Mouse (Mus musculus) CH12.LX (cell line): Measurements from ENCODE around the gene 6030468B19Rik. TPM values are rescaled to one million over a fixed set of nuclear protein-coding genes. Genes with fewer than 3 reads are reported as not detected.
A peak's percentile ranks its signal among the peaks of the same experiment; 100 is the strongest.

Experiments
- DNase-seq: peaks from one replicate; pipeline ENCODE4 v3.0.0-alpha.2; 2013; ENCODE audit errors: extremely low read depth
- H3K27ac ChIP-seq: 2 replicates; pipeline ENCODE4 v1.5.1; 2012; ENCODE audit warnings: low read depth, mild to moderate bottlenecking, control low read depth, moderate library complexity; ENCODE audit not compliant: insufficient read depth
- H3K27me3 ChIP-seq: replicated peaks from 2 replicates; pipeline ENCODE3; 2012; ENCODE audit warnings: inconsistent platforms
- H3K36me3 ChIP-seq, 2 experiments: replicated peaks in 1 of 2; 2 replicates each; pipeline versions ENCODE3 to v1.6.1; 2012; ENCODE audit warnings: inconsistent platforms in 1 of 2, low read length in 1 of 2, mild to moderate bottlenecking in 1 of 2, mixed read lengths in 1 of 2, moderate library complexity in 1 of 2; ENCODE audit not compliant: control insufficient read depth in 1 of 2, insufficient read depth in 1 of 2
- H3K4me1 ChIP-seq, 2 experiments: 2 replicates each; pipeline ENCODE4 v1.6.1; 2012; ENCODE audit warnings: inconsistent platforms in 1 of 2, moderate library complexity in 1 of 2; ENCODE audit not compliant: insufficient read depth in 2 of 2, control insufficient read depth in 1 of 2
- H3K4me2 ChIP-seq: 2 replicates; pipeline ENCODE4 v1.6.1; 2012; ENCODE audit warnings: low read depth, mild to moderate bottlenecking, control low read depth; ENCODE audit not compliant: poor library complexity, insufficient read depth, severe bottlenecking
- H3K4me3 ChIP-seq, 3 experiments: fragments of 150-350 bp in 1 of 3; sonication (generic) in 1 of 3; replicated peaks in 1 of 3; 2 replicates each; pipeline versions ENCODE3 to v1.5.1; 2011 to 2012; ENCODE audit warnings: low read depth in 2 of 3, low read length in 2 of 3, mild to moderate bottlenecking in 2 of 3, moderate library complexity in 2 of 3, control low read depth in 1 of 3, improper control_type of control experiment in 1 of 3, inconsistent platforms in 1 of 3, mixed read lengths in 1 of 3; ENCODE audit not compliant: poor library complexity in 1 of 3
- H3K79me2 ChIP-seq: replicated peaks from 2 replicates; pipeline ENCODE4 v1.6.1; 2012; ENCODE audit warnings: mild to moderate bottlenecking, moderate library complexity; ENCODE audit not compliant: control insufficient read depth, poor library complexity, insufficient read depth, severe bottlenecking; ENCODE audit errors: extremely low read depth
- H3K9ac ChIP-seq: 2 replicates; pipeline ENCODE4 v1.6.1; 2012; ENCODE audit warnings: low read depth, mild to moderate bottlenecking, control low read depth, moderate library complexity; ENCODE audit not compliant: insufficient read depth
- H3K9me3 ChIP-seq: replicated peaks from 2 replicates; pipeline ENCODE3; 2012; ENCODE audit warnings: low read length, inconsistent platforms, mixed read lengths
- CHD2 ChIP-seq: IDR thresholded peaks from 2 replicates; pipeline ENCODE4 v1.6.1; 2011; ENCODE audit warnings: low read length, improper control_type of control experiment
- ELF1 ChIP-seq: IDR thresholded peaks from 2 replicates; pipeline ENCODE4 v1.6.1; 2014; ENCODE audit warnings: low read depth, mild to moderate bottlenecking, inconsistent platforms, low read length, improper control_type of control experiment
- ETS1 ChIP-seq: conservative IDR thresholded peaks from 2 replicates; pipeline ENCODE4 v1.6.1; 2012; ENCODE audit warnings: low read depth, mild to moderate bottlenecking, inconsistent platforms, low read length, improper control_type of control experiment, moderate library complexity
- GABPA ChIP-seq: IDR thresholded peaks from 2 replicates; pipeline ENCODE4 v1.6.1; 2012; ENCODE audit warnings: low read depth, low read length, improper control_type of control experiment, inconsistent platforms; ENCODE audit not compliant: insufficient replicate concordance
- IRF4 ChIP-seq: IDR thresholded peaks from 2 replicates; pipeline ENCODE4 v1.6.1; 2014; ENCODE audit warnings: low read depth, mild to moderate bottlenecking, inconsistent platforms, low read length, improper control_type of control experiment
- JUN ChIP-seq: IDR thresholded peaks from 2 replicates; pipeline ENCODE4 v1.6.1; 2011; ENCODE audit warnings: low read depth, mild to moderate bottlenecking, low read length, improper control_type of control experiment, moderate library complexity; ENCODE audit not compliant: insufficient read depth
- JUND ChIP-seq: conservative IDR thresholded peaks from 2 replicates; pipeline ENCODE4 v1.6.1; 2011; ENCODE audit warnings: low read depth, low read length, improper control_type of control experiment
- MEF2A ChIP-seq: IDR thresholded peaks from 2 replicates; pipeline ENCODE4 v1.6.1; 2014; ENCODE audit warnings: low read depth, mild to moderate bottlenecking, inconsistent platforms, low read length, improper control_type of control experiment, borderline replicate concordance
- NELFE ChIP-seq: IDR thresholded peaks from 2 replicates; pipeline ENCODE4 v1.6.1; 2011; ENCODE audit warnings: low read depth, low read length, improper control_type of control experiment
- NRF1 ChIP-seq: IDR thresholded peaks from 2 replicates; pipeline ENCODE4 v1.6.1; 2014; ENCODE audit warnings: low read depth, mild to moderate bottlenecking, inconsistent platforms, low read length, improper control_type of control experiment, moderate library complexity
- POLR2AphosphoS2 ChIP-seq: IDR thresholded peaks from 2 replicates; pipeline ENCODE4 v1.6.1; 2011; ENCODE audit warnings: low read depth, low read length, improper control_type of control experiment
- TCF12 ChIP-seq: IDR thresholded peaks from 2 replicates; pipeline ENCODE4 v1.6.1; 2014; ENCODE audit warnings: low read depth, mild to moderate bottlenecking, inconsistent platforms, low read length, improper control_type of control experiment
- USF2 ChIP-seq: conservative IDR thresholded peaks from 2 replicates; pipeline ENCODE4 v1.6.1; 2011; ENCODE audit warnings: low read depth, low read length, improper control_type of control experiment
- ZKSCAN1 ChIP-seq: IDR thresholded peaks from 2 replicates; pipeline ENCODE4 v1.6.1; 2012; ENCODE audit warnings: low read depth, inconsistent platforms, low read length, improper control_type of control experiment, borderline replicate concordance
- ZMIZ1 ChIP-seq: IDR thresholded peaks from 2 replicates; pipeline ENCODE4 v1.6.1; 2012; ENCODE audit warnings: low read depth, mild to moderate bottlenecking, inconsistent platforms, low read length, improper control_type of control experiment
- dilution Hi-C: fragments of 300-500 bp; cut with MboI; formaldehyde crosslinking; loops from 2 replicates; pipeline ENCODE4 v1.14.3; 2020; ENCODE audit warnings: low sequenced_read_pairs; ENCODE audit not compliant: extremely low pct_unique_long_range_greater_than_20kb, extremely low pct_ligation_motif_present
- in situ Hi-C: fragments of 300-500 bp; cut with MboI; formaldehyde crosslinking; loops from 3 replicates; pipeline ENCODE4 v1.14.3; 2019; ENCODE audit warnings: low sequenced_read_pairs, low pct_ligation_motif_present, low pct_unique_long_range_greater_than_20kb, mixed read lengths
- polyA plus RNA-seq: library from polyadenylated mRNA; unstranded; fragments of >175 nt; gene quantifications from 2 replicates; pipeline ENCODE4 v1.2.1, GENCODE M21; 2012; ENCODE audit warnings: low read depth; ENCODE audit not compliant: insufficient read length
- total RNA-seq, 2 experiments: library from RNA; depleted of rRNA; stranded (reverse); fragments of 300-350 nt in 1 of 2; fragments of >200 nt in 1 of 2; gene quantifications; 2 replicates each; pipeline ENCODE4 v1.2.3; 2012 to 2014

The 6030468B19Rik gene
- total and polyA plus RNA-seq, 3 experiments = 0.93 to 1.7 (median 1.5) TPM

DNA sequence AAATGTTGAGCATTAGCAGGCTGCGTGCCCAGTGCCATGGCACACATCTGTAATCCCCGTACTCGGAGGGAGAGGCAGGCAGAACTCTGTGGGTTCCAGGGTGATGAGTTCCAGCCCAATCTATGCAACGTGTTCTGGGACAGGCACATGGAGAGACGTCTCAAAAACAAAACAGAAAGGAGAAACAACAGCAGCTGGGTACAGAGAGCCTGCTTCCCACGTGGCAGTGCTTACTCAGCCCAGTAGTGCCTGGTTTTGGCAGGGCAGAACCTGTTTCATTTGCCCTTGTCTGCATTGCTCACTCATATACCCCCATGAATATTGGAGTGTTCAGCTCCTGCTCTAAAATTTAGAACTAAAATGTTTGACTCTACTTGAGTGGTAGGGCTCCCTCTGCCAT is 45.9 kb upstream of the 6030468B19Rik start (continued):
- TF ChIP-seq IRF4 (peak; percentile 71), GABPA (no peak), MEF2A (no peak), USF2 (no peak), ZMIZ1 (no peak), TCF12 (0 out of 2 replicates have a peak, but pooled peaks have one; percentile 54), JUND (no peak), ELF1 (no peak)
- TF ChIP-seq, all 38 proteins: peak for 11

DNA sequence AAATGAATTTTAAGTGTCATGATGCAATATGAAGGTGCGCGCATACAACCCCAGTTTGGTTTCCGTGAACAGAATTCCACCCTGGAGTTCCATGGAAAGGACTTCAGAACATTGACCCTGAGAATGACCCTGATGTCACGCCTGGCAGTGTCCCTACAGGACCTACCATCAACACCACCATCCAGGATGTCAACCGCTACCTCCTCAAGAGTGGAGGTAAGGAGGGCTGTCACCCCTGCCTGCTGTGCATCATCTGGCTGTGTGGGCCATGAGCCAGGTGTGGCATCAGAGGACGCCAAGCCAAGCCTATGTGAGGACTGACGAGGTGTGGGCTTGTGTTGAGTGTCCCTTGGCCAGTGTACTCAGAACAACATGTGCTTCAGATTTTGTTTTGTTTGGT is 41.6 kb upstream of the 6030468B19Rik start:
- in situ Hi-C loops (no loop called here), dilution Hi-C loops (no loop called here)
- H3K9me3 ChIP-seq = peaks cover 3% of the 10 kb centered on the region
- H3K27me3 ChIP-seq = no peaks in the 10 kb centered on the region
- no peak overlapping the region for H3K9ac ChIP-seq
- H3K4me3 ChIP-seq = no peak overlapping the region
- H3K4me1 ChIP-seq = peaks cover 3 to 11% of the 10 kb centered on the region in 2 experiments
- TF ChIP-seq IRF4 (no peak), POLR2AphosphoS2 (no peak), CHD2 (no peak)
- H3K36me3 ChIP-seq = peaks cover 73 to 80% of the 10 kb centered on the region in 2 experiments
- no peaks in the 10 kb centered on the region for H3K79me2 ChIP-seq
- H3K4me2 ChIP-seq = no peak overlapping the region
- no peak overlapping the region for H3K27ac ChIP-seq
- DNase-seq = no peak

DNA sequence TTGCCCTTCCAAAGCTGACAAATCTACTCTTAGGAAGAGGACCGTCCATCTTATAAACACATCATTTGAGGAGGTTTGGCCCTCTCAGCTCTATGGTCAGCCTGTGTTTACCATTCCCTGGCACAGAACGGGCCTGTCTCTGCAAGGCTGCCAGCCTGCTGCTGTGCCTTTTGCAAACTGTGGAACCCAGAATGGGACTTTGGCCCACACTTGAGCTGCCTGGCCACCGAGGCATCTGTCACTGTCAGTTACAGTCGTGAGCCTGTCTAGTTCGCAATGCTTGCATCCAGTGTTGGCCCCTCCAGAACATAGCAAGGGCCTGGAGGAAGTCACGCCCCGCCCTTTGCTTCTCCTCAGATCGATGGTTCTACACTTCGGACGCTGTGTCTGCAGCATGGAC is 38.2 kb upstream of the 6030468B19Rik start:
- H3K9me3 ChIP-seq = peaks cover 3% of the 10 kb centered on the region
- in situ Hi-C loops = no loop called here
- H3K27me3 ChIP-seq = no peaks in the 10 kb centered on the region
- H3K4me2 ChIP-seq = no peak overlapping the region
- dilution Hi-C loops = no loop called here
- H3K79me2 ChIP-seq = no peaks in the 10 kb centered on the region
- no peak overlapping the region for H3K9ac ChIP-seq
- H3K36me3 ChIP-seq = peaks cover 80 to 89% of the 10 kb centered on the region in 2 experiments
- no peak for DNase-seq
- no peak overlapping the region for H3K4me3 ChIP-seq
- no peak overlapping the region for H3K27ac ChIP-seq
- TF ChIP-seq ETS1 = no peak
- TF ChIP-seq ZKSCAN1 = no peak
- no peak for TF ChIP-seq JUN
- no peak for TF ChIP-seq NRF1
- no peak for TF ChIP-seq NELFE
- H3K4me1 ChIP-seq = no peaks in the 10 kb centered on the region
